Mouse (Mus musculus): ENCODE results near the gene Nox1. TPM values are rescaled to one million over a fixed set of nuclear protein-coding genes. Genes with fewer than 3 reads are reported as not detected.

Gene Nox1
- polyA plus RNA-seq, 1 experiment: 0.14 TPM

DNA sequence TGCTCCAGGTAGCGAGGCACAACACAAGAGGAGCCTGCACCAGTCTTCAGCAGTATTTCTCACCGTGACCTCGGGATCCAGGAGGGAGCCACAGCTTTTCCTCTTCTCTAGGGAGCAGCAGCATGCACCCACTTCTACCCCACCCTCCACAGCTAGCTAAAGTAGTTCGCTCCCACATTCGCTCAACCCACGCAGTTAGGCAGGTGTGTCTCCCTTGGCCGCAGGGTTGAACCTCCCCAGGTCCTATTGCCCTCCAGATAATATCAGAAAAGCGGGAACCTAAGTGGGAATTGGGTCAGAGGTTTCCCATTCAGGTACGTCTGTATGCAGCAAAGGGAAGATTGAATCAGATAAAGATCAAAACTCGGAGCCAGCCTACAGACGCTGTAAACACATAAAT is 58.9 kb downstream of the Nox1 start:
- Histone ChIP-seq H3K27me3 (replicated peaks; ENCODE audit: control insufficient read depth, insufficient read depth, low read length) (no peaks in the 10 kb centered on the region), H3K4me1 (ENCODE audit: control insufficient read depth, insufficient read depth, low read length) (no peaks in the 10 kb centered on the region), H3K27ac (ENCODE audit: insufficient read depth, low read depth, low read length) (no peak overlapping the region), H3K4me3 (ENCODE audit: insufficient read depth, low read depth, low read length) (no peak overlapping the region), H3K36me3 (ENCODE audit: control insufficient read depth, insufficient read depth, low read length) (no peaks in the 10 kb centered on the region)
- 6% methylated on average over 11 of the region's 11 CpGs for WGBS
- TF ChIP-seq POLR2A (IDR thresholded peaks at IDR 0.05; ENCODE audit: low read depth, low read length) (no peak), CTCF (conservative IDR thresholded peaks at IDR 0.05; ENCODE audit: insufficient read depth, insufficient read length, low read depth, low read length) (no peak)
- DNase-seq: no peak

DNA sequence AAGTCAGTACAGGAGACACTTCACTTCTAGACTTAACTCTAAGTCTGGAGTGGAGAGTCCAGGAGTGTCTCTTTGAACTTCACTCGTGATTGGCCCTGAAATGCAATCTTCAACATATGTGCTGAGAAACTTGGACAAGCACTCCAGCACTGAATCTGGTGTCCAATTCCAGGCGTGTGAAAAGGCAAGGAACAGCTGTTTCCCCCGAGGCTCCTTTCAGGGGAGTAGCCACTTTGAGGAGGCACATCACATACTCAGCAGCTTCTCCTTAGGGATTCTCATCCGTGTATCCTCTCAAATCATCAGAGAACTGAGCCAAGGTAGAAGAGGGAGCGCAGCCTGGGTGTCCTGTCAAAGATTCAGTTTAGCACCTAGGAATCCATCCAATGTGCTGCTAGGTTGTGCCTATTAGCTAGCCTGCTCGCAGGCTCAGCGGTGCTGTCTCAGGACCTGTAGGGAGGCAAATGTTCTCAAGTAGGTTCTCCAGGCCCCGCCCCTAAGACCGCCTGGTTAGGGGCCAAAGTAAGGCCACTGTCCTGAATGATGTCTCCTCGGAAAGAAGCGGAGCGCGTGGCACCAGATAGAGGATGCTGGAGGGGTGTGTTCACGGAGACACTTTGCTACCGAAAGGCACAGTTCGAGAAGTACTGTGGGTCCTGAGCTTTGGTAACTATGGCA is 59.6 kb downstream of the Nox1 start, which contains the start of gene Xkrx:
Gene Xkrx, minus strand, starts transcription at position 34 of the 678 bp plus-strand sequence.
- H3K27ac ChIP-seq (ENCODE audit: insufficient read depth, low read depth, low read length): no peak within 1 kb of the TSS
- no peaks in the 10 kb centered on the region for H3K36me3 ChIP-seq (ENCODE audit: control insufficient read depth, insufficient read depth, low read length)
- WGBS: 20% methylated on average over 16 of the region's 16 CpGs
- no peak for TF ChIP-seq POLR2A (IDR thresholded peaks at IDR 0.05; ENCODE audit: low read depth, low read length)
- no peak for TF ChIP-seq CTCF (conservative IDR thresholded peaks at IDR 0.05; ENCODE audit: insufficient read depth, insufficient read length, low read depth, low read length)
- no peaks in the 10 kb centered on the region for H3K4me1 ChIP-seq (ENCODE audit: control insufficient read depth, insufficient read depth, low read length)
- H3K4me3 ChIP-seq (ENCODE audit: insufficient read depth, low read depth, low read length): no peak within 1 kb of the TSS
- no peaks in the 10 kb centered on the region for H3K27me3 ChIP-seq (replicated peaks; ENCODE audit: control insufficient read depth, insufficient read depth, low read length)
- no peak for DNase-seq

DNA sequence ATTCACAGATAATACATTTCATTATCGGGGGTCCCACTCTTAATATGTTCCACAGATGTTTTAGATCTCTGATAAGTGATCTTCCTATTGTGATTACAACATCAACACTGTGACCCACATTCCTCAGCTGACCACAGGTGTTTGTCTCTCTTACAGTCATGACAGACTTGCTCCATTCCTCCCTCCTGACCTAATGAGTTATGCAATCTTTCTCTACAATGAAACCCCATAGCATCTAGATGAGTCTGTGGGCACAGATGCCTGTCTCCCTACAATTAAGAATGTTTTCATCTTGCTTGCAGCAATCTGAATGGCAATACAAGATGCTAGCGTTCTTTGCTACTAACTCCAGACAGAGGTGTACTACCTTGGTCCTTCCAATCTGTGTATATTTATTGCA is 61.3 kb downstream of the Nox1 start:
- DNase-seq: no peak
- Histone ChIP-seq H3K4me3 (ENCODE audit: insufficient read depth, low read depth, low read length) (no peak overlapping the region), H3K4me1 (ENCODE audit: control insufficient read depth, insufficient read depth, low read length) (no peaks in the 10 kb centered on the region), H3K36me3 (ENCODE audit: control insufficient read depth, insufficient read depth, low read length) (no peaks in the 10 kb centered on the region), H3K27ac (ENCODE audit: insufficient read depth, low read depth, low read length) (no peak overlapping the region), H3K27me3 (replicated peaks; ENCODE audit: control insufficient read depth, insufficient read depth, low read length) (no peaks in the 10 kb centered on the region)
- no peak for TF ChIP-seq POLR2A (IDR thresholded peaks at IDR 0.05; ENCODE audit: low read depth, low read length)
- no peak for TF ChIP-seq CTCF (conservative IDR thresholded peaks at IDR 0.05; ENCODE audit: insufficient read depth, insufficient read length, low read depth, low read length)
- 80% methylated on average over 2 of the region's 2 CpGs for WGBS

DNA sequence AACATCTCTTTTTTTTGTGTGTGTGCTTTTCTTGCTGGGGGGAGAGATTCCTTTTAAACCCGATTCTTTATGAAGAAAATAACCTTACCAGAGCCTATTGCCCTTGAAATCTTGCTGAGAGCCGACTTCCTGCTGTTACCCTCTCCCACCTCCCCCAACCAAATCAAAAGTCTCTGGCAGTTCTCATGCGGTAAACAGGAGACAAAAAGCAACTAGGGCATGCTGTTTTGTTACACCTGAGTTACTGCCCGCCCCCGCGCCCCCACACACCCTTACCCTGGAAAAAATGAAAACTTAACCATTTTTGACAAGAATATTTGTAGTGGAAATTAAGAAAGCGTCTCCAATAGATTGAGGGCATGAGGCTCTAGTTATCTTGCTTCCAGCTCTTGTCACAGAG is 63.6 kb downstream of the Nox1 start:
- TF ChIP-seq CTCF (conservative IDR thresholded peaks at IDR 0.05; ENCODE audit: insufficient read depth, insufficient read length, low read depth, low read length): no peak
- TF ChIP-seq POLR2A (IDR thresholded peaks at IDR 0.05; ENCODE audit: low read depth, low read length): no peak
- no peak for DNase-seq
- no peaks in the 10 kb centered on the region for H3K36me3 ChIP-seq (ENCODE audit: control insufficient read depth, insufficient read depth, low read length)
- H3K4me3 ChIP-seq (ENCODE audit: insufficient read depth, low read depth, low read length): no peak overlapping the region
- 42% methylated on average over 7 of the region's 7 CpGs for WGBS
- no peaks in the 10 kb centered on the region for H3K4me1 ChIP-seq (ENCODE audit: control insufficient read depth, insufficient read depth, low read length)
- no peak overlapping the region for H3K27ac ChIP-seq (ENCODE audit: insufficient read depth, low read depth, low read length)
- H3K27me3 ChIP-seq (replicated peaks; ENCODE audit: control insufficient read depth, insufficient read depth, low read length): no peaks in the 10 kb centered on the region

DNA sequence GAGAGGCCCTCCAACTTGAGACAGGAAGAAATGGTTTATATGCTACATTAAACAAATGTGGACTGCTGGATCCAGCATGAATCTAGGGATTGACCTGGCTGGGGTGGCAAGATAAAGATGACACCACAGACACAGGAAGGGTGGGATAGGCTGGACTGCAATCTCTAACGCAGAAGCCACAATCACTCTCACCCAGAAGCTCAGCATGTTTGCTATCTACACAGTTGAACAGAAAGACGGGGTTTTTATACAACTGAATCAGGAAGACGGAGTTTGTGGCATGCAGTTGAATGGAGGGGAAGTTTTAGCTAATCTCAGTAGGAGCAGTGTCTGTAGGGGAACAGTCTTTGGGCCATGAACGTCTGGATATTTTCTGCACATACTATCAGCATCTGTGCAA is 79.8 kb downstream of the Nox1 start:
- H3K36me3 ChIP-seq (ENCODE audit: control insufficient read depth, insufficient read depth, low read length): no peaks in the 10 kb centered on the region
- no peaks in the 10 kb centered on the region for H3K27me3 ChIP-seq (replicated peaks; ENCODE audit: control insufficient read depth, insufficient read depth, low read length)
- 87% methylated on average over 4 of the region's 4 CpGs for WGBS
- H3K4me3 ChIP-seq (ENCODE audit: insufficient read depth, low read depth, low read length): no peak overlapping the region
- no peak for TF ChIP-seq POLR2A (IDR thresholded peaks at IDR 0.05; ENCODE audit: low read depth, low read length)
- TF ChIP-seq CTCF (conservative IDR thresholded peaks at IDR 0.05; ENCODE audit: insufficient read depth, insufficient read length, low read depth, low read length): no peak
- H3K4me1 ChIP-seq (ENCODE audit: control insufficient read depth, insufficient read depth, low read length): no peaks in the 10 kb centered on the region
- no peak overlapping the region for H3K27ac ChIP-seq (ENCODE audit: insufficient read depth, low read depth, low read length)
- no peak for DNase-seq

DNA sequence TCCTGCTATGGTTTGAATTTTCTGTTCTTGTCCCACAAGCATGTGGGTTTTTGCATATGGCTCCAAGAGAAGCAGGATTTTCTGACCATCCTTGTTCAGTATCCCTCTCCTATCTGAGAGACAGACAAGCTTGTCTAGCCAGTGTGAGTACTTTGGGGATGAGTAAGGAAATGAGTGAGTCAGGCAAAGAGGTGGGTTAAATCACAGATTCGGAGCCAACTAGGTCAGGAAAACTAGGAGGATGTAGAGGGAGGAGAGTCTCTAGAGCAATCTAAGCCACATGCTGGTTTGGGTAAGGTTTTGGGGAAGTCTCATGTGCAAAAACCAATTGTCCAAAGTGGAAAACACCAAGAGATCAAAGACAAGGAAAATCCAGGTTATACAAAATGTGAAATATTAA is 80.2 kb downstream of the Nox1 start:
- TF ChIP-seq POLR2A (IDR thresholded peaks at IDR 0.05; ENCODE audit: low read depth, low read length): no peak
- no peak for DNase-seq
- no peaks in the 10 kb centered on the region for H3K4me1 ChIP-seq (ENCODE audit: control insufficient read depth, insufficient read depth, low read length)
- no peaks in the 10 kb centered on the region for H3K36me3 ChIP-seq (ENCODE audit: control insufficient read depth, insufficient read depth, low read length)
- H3K27me3 ChIP-seq (replicated peaks; ENCODE audit: control insufficient read depth, insufficient read depth, low read length): no peaks in the 10 kb centered on the region
- H3K4me3 ChIP-seq (ENCODE audit: insufficient read depth, low read depth, low read length): no peak overlapping the region
- WGBS: 70% methylated on average over 1 of the region's 1 CpGs
- no peak overlapping the region for H3K27ac ChIP-seq (ENCODE audit: insufficient read depth, low read depth, low read length)

DNA sequence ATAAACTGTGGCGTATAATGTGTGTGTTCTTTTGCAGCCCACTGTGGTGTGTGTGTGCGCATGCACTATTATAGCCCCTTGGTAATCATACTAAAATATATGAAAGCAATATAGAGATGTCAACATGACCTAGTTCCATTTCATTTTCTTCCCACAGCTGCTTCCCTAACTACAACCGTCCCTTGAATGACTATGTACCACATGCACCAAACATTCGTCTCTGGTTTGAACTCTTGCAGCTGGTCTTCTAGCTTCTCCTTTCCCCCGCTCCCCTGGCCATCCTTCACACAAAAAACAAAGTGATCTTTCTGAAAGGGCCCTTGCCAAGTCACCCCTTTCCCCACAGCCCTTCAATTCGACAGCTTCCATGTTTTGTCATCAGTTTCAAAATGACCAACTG is 81.7 kb downstream of the Nox1 start:
- no peaks in the 10 kb centered on the region for H3K36me3 ChIP-seq (ENCODE audit: control insufficient read depth, insufficient read depth, low read length)
- H3K27me3 ChIP-seq (replicated peaks; ENCODE audit: control insufficient read depth, insufficient read depth, low read length): no peaks in the 10 kb centered on the region
- H3K27ac ChIP-seq (ENCODE audit: insufficient read depth, low read depth, low read length): no peak overlapping the region
- TF ChIP-seq POLR2A (IDR thresholded peaks at IDR 0.05; ENCODE audit: low read depth, low read length): no peak
- no peak for TF ChIP-seq CTCF (conservative IDR thresholded peaks at IDR 0.05; ENCODE audit: insufficient read depth, insufficient read length, low read depth, low read length)
- no peak overlapping the region for H3K4me3 ChIP-seq (ENCODE audit: insufficient read depth, low read depth, low read length)
- DNase-seq: no peak
- WGBS: 80% methylated on average over 6 of the region's 6 CpGs
- H3K4me1 ChIP-seq (ENCODE audit: control insufficient read depth, insufficient read depth, low read length): no peaks in the 10 kb centered on the region
